Mouse (Mus musculus): ENCODE measurements around the gene 1700109H08Rik.
"Not testable (repeated sequence)": the region's sequence is repeated elsewhere in the genome, so short reads cannot be mapped to it uniquely, and the experiment has no call there.

1700109H08Rik gene

GRCm38 (mm10) chr5:3600790-3601189, 29.4 kb downstream of the 1700109H08Rik start:
- no peak for DNase-seq

GRCm38 (mm10) chr5:3607114-3607513, 35.7 kb downstream of the 1700109H08Rik start:
- DNase-seq = no peak

GRCm38 (mm10) chr5:3609241-3609640, 37.9 kb downstream of the 1700109H08Rik start:
- no peak for DNase-seq

- not testable (repeated sequence) for DNase-seq
Observed at GRCm38 (mm10) chr5:3611835-3612234, 40.5 kb downstream of the 1700109H08Rik start.

GRCm38 (mm10) chr5:3620486-3620885, 49.1 kb downstream of the 1700109H08Rik start:
- no peak for DNase-seq

- no peak for DNase-seq
Observed at GRCm38 (mm10) chr5:3630055-3630454, 58.7 kb downstream of the 1700109H08Rik start.

GRCm38 (mm10) chr5:3631512-3632271, 60.3 kb downstream of the 1700109H08Rik start:
- no peak for DNase-seq

- DNase-seq = no peak
Observed at GRCm38 (mm10) chr5:3632285-3632684, 60.9 kb downstream of the 1700109H08Rik start.

GRCm38 (mm10) chr5:3633315-3633714, 61.9 kb downstream of the 1700109H08Rik start:
- no peak for DNase-seq

- no peak for DNase-seq
Observed at GRCm38 (mm10) chr5:3633951-3634350, 62.6 kb downstream of the 1700109H08Rik start.

Data from layer of hippocampus, adult 9-11 months (tissue).